Mouse (Mus musculus) telencephalon, adult 2 months (tissue): Measurements from ENCODE around the gene Kif16b.
"Not testable (repeated sequence)": the region's sequence is repeated elsewhere in the genome, so short reads cannot be mapped to it uniquely, and the experiment has no call there.

Experiments used
- DNase-seq: peaks from one replicate; pipeline ENCODE4 v3.0.0-alpha.2; 2011; ENCODE audit warnings: low read depth, low spot score

Kif16b gene

GRCm38 (mm10) chr2:142596176-142597170 lies 304.9 kb downstream of the Kif16b start:
- no peak for DNase-seq

- DNase-seq: no peak
Observed at GRCm38 (mm10) chr2:142590938-142591337, 310.4 kb downstream of the Kif16b start.

DNA sequence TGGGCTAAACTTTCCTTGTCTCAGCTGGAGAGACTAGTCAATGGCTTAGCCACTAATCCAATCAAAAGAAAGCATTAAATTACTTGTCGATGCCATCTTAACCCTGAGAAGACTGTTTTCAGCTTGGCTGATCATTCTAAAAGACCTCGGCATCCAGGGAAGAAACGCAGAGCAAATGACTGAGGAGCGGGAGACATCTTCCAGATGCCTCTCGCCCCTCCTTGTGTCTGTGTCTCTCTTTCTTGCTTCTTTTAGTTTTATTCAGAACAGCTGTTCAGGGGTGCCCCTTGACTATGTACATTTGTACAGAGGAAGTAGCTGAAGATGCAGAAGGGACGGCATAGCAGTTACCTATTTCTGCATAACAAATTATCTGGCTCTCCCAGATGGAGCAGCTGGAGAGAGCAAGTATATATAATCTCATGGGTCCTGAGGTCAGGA lies 311.0 kb downstream of the Kif16b start:
- DNase-seq: no peak

- DNase-seq: no peak
Observed at GRCm38 (mm10) chr2:142589403-142590283, 311.7 kb downstream of the Kif16b start.

DNA sequence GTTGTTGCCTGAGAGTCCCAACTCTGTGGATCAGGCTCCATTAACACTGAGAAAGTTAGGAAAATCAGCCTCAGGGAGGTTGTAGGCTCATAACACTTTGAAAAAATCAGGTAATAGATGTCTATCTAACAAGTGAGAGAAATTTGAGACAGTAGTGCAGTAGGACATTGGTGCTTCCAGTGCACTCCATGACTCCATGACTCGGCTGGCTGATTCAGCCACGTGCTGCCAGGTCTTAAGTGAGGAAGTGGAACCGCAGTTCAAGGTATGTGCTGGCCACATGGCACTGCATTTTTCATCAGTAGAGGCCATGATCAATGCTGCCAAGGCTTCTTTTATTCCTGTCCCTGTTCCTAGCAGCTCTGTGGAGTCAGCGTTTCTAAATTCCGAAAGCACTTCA lies 315.5 kb downstream of the Kif16b start:
- no peak for DNase-seq

- no peak for DNase-seq
Observed at GRCm38 (mm10) chr2:142584851-142585737, 316.2 kb downstream of the Kif16b start.

DNA sequence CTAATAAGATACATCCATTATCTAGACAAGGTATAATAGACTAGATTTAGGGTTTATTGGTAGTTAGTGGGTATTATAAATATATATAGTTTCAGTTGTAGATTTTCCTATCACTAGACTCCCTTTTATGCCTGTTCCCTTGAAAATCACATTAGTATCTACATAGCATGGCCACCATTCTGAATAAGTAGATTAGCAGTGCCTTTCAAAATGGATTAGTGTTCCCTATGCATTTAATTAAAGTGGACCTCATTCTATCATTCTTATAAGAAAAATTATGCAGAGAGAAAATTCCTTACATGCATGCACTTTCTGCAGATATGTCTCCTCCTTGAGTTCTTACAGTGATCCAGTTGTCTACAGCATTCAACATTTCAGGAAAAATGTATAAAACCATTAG lies 320.9 kb downstream of the Kif16b start:
- no peak for DNase-seq

DNA sequence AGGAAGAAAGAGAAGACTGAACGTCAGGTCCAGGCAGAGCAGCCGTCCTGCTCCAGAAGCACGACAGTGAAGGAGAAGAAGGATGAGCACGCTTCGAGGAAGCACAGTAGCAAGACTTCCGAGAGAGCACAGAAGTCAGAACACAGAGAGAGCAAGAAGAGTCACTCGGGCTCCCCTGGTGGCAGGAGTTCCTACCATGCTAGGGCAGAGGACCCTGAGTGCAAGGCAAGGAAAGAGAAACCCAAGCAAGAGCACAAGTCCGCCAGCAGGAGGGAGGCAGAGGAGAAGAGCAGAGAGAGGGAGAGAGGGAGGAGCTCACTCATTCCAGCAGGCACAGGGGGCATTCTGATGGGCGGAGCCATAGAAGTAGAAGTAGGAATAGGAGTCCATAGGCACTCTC lies 323.9 kb downstream of the Kif16b start:
- DNase-seq: not testable (repeated sequence)

- no peak for DNase-seq
Observed at GRCm38 (mm10) chr2:142569771-142570170, 331.6 kb downstream of the Kif16b start.
